Mouse (Mus musculus): ENCODE results near the gene Angpt4.
A peak's percentile ranks its signal among the peaks of the same experiment; 100 is the strongest.

- no peak for TF ChIP-seq EP300 (IDR thresholded peaks at IDR 0.05; ENCODE audit: insufficient read depth, low read depth, low read length)
- peak; percentile 90 for TF ChIP-seq CTCF (IDR thresholded peaks at IDR 0.05; ENCODE audit: low read depth, low read length)
These were observed 83.5 kb downstream of the Angpt4 start for GRCm38 (mm10) chr2:151994350-151995122.
